Mouse (Mus musculus): ENCODE data around the gene Crb2.

Crb2 gene

DNA sequence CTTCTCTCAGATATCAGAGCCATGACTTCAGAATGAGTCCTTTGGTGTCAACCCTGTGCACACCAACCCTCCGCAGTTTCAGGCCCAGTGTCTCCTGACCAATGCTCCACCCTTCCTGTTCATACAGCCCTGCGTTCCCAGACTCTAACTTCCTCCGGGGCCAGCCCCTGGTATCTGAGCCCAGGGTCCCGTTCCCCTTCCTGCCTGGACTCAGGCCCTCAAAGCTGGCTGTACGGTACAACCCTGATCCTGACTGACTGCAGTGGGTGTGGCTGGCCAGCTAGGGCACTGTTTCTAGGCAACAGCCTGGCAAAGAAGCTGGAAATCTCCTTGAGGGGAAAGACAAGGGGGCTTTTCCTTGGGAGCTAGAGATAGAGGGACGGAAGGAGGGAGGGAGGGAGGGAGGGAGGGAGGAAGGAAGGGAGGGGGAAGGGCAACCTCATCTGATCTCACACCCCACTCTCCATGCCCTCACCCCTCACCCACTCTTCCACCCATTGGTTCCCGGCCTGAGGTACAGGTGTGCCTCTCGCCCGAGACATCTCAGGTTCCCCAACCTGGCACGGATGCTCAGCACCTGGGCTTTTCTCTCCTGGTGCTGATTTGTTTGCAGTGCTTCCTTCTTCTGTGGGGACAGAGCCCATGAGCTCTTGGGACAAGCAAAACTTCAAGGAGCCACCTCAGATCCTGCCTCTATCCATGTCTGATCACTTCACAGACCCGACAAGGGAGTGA is 9.9 kb upstream of the Crb2 start:
- DNase-seq (ENCODE audit: low read depth in 2 of 2, low spot score in 2 of 2): no peak

DNA sequence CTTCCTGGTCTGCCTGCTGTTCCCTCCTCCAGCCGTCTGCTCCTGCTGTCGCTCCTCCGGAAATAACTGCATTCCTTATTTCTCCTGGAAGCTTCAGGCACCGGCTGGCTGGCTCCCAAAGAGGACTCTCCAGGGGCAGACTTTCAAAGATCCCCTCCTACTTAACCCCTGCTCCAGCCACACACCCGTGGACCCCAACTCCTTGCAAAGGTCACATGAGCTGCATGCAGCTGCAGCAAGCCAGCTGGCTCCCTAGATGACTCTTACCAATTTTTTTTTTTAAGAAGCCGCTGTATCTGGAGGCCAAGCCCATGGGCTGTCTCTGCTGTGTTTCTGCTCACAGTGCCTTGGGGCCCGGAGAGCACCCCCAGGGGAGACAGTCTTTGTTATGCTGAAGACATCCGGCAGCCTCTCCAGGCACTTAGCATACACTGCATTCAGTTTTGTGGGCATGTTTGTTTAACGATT is 8.9 kb upstream of the Crb2 start:
- DNase-seq (ENCODE audit: low read depth in 2 of 2, low spot score in 2 of 2): no peak

DNA sequence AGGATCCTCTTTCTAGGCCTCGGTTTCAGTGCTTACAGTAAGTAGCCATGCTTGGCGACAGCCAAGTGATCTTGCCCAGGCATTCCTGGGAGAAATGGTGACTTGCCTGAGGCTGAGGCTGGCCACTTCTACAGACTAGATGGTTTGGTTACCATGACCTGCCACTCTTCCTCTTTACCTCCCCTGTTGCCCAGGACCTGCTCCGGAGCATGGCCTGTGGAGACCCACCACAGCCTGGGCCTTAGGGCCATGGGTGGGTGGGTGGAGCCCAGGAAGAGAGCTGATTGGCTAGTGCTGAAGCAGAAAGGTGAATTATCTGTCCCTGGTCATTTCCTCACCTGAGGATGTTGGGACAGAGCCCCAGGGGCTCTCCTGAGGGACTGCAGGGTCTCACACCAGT is 8.3 kb upstream of the Crb2 start:
- no peak for DNase-seq (ENCODE audit: low read depth in 2 of 2, low spot score in 2 of 2)

DNA sequence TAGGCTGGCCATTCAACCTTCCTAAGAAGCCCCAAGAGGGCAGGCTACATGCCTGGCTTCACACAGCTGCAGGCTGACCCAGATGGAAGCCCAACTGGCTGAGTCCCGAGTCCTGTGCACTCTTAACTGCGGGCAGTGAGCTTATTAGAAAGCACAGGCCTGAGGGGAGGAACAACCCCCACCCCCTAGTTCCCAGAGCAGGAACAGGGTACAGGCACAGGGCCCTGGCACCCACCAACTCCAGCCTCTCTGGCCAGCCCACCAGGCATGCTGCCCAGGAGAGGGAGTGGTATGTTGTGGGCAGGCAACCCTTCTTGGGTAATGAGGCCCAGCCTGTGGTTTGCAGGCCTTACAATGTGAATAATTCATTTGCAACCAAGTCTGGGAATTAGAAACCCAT is 7.1 kb upstream of the Crb2 start:
- no peak for DNase-seq (ENCODE audit: low read depth in 2 of 2, low spot score in 2 of 2)

DNA sequence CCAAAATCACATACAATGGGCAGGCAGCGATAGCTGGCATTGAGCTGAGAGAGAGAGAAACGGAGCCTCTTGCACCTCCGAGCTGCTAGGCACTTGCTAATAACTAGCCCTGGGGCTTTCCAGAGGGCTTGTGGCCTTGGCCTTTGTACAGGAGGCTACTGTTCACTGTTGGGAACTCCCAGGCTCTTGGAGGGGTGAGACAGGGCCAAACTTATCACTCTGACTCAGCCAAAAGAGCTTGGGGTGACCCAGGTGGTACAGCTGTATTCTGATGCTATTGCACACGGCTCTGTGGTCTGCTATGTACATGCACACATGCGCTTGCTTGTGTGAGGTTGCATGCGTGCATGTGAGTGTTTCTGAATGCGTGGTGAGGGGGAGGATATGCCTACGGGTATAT is 6.3 kb upstream of the Crb2 start:
- no peak for DNase-seq (ENCODE audit: low read depth in 2 of 2, low spot score in 2 of 2)

DNA sequence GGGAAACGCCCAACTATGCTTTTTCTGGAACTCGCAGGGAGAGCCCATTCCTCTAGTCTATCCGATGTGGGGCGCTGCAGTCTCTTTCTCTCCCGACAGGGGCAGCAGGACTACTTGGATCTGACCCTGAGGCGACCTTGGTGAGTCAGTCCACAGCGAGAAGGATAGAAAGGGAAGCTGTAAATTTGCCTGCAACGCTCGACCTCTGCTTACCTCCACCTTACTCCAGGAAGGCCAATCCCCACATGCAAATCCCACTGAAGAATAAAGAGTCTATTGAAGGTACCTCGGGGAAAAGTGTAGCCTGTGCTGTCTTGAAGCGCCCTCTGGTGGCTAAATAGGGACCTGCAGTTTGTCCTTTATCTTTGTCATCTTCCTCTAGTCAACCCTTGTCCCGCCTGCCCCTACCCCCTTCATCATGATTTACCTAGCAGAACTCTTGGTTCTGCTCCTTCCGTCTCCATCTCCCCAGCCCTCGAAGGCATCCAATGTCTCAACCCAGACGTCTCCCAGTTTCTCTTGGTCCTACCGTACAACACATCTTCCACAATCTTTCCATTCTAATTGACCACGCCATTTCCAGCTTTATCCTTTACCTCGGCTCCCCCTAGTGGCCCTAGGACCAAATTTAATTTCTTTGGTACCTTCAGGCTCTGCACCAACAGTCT is 4.3 kb upstream of the Crb2 start:
- peak; percentile 77 to 87 for DNase-seq (ENCODE audit: low read depth in 2 of 2, low spot score in 2 of 2)

DNA sequence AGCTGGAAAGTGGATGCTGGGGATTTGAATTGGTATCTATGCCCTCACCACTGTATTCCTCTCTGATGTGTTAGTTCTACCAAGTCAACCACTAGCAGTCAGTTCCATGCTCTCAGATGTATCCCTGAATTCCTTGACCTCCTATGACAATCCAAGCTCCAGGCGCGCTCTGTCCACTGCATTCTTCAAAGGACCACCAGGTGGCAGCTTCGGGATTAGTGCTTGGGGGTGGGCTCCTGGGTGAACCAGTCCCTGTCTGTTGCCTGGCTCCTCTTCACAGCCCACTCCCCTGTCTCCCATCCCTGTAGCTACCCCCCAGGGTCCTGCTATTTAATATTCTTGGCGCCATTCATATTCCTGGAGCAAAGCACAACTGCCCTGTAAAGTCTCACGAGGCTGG is 1.5 kb upstream of the Crb2 start:
- no peak for DNase-seq (ENCODE audit: low read depth in 2 of 2, low spot score in 2 of 2)

DNA sequence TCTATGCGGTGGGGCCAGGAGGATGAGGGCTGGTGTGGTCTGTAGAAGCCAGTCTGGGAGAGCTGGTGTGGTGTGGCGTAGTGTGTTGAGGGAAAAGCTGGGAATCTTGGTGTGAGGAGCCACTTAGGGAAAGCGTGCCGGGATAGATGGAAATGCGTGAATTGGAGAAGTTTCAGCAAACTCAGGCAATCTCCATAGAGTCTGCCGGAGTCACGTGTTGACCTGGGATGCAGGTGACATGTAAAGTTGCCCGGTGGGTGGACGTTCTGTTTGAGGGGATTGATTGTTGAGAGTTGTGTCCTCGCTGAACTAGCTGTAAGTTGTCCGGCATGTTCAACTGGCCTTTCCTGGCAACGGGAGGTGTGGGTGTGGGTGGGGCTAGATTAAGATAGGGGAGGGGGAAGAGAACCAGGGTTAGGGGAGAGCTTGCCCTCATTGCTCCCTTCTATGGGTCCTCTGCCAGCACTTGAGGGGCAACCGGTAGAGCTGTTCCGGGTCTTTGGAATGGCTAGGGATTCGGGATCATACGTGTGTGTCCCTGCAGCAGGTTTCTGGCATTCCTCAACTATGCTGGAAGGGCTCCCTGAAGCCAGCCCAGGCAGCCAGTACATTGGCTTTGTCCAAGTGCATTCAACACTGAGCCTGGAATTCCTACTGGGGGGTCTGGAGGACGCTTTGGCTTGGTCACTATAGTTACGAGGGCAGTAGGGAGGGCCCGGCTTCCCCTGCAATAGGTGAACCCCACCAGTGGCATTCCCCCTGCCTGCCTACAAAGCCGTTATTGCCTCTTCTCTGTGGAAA is 762 bp downstream of the Crb2 start:
- DNase-seq (ENCODE audit: low read depth in 2 of 2, low spot score in 2 of 2): no peak

DNA sequence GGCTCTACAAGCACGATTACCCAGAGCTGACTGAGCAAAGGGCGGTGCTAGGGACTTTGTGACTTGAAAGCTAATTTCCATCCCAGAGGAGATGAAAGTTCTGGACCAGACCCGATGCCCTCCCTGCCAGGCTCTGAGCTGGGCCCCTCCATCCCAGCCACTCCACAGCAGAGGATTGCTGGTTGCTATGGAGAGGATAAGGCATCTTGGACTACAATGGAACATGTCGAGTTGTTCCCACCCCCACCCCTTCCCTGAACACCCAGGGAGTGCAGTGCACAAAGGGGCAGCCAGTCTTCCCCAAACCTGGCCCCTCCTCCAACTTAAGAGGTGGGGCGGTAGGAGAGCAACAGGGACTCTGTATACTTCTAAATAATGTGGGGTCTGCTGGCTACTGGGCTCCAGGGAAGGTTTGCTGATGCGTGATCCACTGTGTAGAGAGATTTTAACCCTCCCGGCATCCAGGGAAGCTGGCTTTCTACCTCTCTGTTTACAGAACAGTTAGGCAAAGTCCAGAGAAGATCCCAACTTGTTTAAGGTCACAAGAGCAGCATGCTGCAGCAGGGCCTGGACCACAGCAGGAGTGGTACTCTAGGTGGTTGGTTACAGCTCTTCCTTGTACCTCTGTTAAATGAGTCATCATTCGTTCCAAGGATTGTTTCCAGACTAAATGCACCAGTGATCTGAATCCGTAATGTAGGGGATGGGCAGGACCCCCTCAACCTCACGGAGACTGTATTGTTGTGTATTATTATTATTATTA is 2.1 kb downstream of the Crb2 start:
- no peak for DNase-seq (ENCODE audit: low read depth in 2 of 2, low spot score in 2 of 2)

DNA sequence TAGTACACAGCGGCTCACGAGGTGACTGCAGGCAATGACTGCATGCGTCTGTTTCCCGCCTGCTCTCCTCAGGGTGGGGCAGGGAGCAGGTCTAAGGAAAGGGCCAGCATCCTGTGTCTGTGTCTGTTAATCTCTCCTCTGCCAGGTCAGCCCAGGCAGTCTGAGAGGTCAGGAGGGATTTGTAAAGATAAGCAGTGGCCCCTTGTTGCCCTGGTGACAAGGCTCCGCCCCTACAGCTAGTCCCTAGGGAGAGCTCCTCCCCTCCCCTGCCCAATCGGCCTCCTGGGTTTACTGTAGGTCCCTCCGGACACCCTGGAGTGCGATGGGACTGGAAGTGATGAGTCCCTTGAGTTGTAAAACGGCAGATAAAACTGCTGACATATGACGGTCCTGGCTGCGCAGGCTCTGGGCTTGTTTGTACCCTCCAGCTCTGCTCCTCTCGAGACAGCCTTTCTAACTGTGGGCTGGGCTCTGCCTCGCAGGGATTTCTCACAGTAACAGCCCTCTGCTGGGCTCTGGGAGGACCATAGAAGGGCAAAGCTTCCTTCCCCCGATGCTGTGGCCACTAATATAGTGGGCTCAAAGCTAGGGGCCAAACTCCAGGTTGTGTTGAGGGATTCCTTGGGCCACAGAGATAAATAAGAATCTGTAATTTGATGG is 4.4 kb downstream of the Crb2 start:
- no peak for DNase-seq (ENCODE audit: low read depth in 2 of 2, low spot score in 2 of 2)

DNA sequence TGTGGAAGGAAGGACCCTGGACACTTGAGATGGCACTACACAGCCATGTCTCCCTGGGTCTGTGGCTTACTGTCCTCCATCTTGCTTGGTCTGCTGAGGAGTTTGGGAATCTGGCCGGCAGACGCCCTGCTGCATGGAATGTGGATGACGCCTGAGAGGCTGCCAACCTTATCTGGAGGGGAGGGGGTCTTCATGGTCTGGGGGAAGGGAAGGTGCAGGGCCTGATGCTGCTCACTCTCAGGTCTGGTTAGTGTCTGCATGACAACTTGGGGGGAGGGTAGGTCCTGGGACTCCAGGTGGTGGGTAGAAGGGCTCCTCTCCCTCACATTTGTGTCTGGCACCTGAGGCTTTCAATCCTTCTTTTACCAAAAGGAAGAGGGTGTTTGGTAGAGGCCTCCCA is 5.4 kb downstream of the Crb2 start:
- DNase-seq (ENCODE audit: low read depth in 2 of 2, low spot score in 2 of 2): no peak

DNA sequence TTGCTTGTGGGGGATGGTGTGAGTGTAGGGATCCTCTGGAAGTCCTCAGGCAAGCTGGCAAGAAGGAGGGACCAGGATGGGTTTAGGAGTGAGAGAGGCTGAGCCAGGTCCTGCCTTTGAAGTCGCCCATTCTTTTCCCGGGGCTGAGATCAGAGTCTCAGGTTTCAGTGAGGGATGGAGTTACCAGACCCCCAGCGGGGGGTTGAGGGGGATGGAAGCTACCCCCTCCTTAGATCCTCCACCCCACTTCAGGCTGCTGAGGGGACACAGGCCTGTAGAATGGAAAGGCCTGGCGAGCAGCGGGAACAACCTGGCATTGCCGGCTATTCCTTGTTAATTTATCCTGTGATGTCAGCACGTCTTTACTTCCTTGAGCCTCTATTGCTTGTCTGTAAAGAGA is 6.0 kb downstream of the Crb2 start:
- no peak for DNase-seq (ENCODE audit: low read depth in 2 of 2, low spot score in 2 of 2)

DNA sequence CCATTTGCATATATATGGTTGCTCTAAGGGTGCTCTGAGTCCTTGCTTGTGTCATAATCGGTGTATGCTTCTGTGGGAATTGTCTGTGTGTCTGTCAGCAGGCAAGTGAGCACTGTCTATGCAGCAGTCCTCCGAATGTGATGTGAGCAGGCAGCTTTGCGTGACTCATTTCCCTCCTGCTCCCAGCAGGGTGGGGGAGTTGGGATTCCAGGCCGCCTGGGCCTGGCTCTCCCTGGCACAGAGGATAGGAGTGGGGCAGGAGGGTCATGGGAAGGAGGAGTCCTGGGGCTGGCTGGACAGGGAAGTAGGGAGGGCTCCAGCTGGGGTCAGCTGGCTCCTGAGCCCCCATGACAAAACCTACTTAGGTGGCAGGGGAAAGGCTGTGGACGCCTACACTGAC is 8.4 kb downstream of the Crb2 start:
- DNase-seq (ENCODE audit: low read depth in 2 of 2, low spot score in 2 of 2): no peak

DNA sequence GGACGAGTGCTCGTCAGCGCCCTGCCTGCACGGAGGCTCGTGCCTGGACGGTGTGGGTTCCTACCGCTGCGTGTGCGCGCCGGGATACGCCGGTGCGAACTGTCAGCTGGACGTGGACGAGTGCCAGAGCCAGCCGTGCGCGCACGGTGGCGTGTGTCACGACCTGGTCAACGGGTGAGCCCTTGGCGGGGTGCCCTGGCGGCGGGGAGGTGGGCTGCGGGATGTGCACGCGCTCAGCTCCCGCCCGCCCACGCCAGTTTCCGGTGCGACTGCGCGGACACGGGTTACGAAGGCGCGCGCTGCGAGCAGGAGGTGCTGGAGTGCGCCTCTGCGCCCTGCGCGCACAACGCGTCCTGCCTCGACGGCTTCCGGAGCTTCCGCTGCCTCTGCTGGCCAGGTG is 10.4 kb downstream of the Crb2 start:
- no peak for DNase-seq (ENCODE audit: low read depth in 2 of 2, low spot score in 2 of 2)

DNA sequence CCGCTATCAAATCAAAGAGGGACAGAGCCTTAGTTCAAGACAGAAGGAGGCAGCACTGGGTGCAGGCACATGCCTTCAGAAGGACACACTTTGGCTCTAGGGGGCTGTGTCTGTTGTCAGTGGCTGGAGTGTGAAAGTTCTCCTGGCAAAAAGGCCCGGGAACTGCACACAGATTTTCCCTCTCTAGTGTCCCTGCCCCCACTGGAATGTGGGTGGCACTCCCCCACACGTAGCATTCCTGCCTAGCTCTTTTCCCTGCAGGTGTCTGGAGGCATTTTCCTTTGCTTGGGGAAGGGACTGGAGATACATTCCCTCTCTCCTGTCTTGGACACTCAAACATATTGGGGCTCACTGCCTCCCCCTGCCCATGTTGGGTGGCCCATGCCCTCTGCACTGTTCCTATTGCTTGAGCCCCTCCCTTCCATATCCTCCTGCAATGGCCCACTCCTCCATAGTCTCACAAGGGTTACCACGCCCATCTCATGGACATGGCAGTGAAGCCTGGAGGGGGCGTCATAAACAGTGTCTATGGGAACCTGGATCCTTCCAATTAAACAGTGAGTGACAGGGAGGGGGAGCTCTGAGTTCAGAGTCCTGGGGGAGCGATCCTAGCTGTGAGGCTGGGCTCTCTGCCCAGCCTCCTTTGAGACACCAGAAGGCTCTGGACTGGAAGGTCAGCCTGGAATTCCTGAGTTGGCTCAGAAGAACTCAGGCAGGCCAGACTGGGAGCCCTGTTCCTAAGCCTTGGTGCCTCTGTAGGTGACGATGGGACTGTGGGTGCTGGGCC is 12.3 kb downstream of the Crb2 start:
- no peak for DNase-seq (ENCODE audit: low read depth in 2 of 2, low spot score in 2 of 2)

DNA sequence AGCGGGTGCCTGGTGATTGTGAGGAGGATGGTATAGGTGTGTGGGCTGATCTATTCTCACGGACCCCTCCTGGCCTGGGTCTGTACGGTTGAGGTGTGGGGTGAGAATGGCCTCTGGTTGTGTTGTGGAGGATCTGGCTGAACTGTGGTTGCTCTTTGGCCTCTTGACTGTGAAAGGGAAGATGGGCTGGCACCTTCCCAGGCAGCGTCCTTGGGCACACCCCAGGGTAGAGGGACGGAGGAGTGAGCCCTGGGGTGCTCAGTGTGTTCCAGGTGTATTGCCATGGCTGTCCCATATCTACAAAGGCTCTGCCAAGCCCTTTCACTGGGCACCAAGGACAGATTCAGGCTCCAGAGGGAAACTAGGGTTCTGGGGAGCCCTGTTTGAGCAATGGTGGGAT is 13.0 kb downstream of the Crb2 start:
- DNase-seq (ENCODE audit: low read depth in 2 of 2, low spot score in 2 of 2): no peak

DNA sequence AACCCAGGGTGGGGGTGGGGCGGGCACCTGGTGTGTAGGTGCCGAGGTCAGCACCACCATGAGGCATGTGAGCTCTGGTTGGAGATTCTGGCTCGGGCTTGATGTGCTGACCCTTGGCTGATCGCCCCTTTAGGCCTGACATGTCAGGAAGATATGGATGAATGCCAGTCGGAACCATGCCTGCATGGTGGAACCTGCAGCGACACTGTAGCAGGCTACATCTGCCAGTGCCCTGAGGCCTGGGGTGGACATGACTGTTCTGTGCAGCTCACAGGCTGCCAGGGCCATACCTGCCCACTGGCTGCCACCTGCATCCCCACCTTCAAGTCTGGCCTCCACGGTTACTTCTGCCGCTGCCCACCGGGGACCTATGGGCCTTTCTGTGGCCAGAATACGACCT is 13.9 kb downstream of the Crb2 start:
- DNase-seq (ENCODE audit: low read depth in 2 of 2, low spot score in 2 of 2): no peak

DNA sequence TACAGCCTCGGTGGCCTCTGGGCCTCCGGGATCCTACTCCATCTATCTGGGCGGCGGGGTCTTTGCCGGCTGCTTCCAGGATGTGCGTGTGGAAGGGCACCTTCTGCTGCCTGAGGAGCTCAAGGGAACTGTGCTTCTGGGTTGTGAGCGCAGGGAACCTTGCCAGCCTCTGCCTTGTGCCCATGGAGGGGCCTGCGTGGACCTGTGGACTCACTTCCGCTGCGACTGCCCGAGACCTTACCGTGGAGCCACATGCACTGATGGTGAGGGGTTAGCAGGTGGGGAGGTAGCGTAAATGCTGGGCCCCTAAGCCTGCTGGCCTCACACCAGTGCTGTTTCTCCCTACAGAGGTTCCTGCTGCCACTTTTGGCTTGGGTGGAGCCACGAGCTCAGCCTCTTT is 14.7 kb downstream of the Crb2 start:
- no peak for DNase-seq (ENCODE audit: low read depth in 2 of 2, low spot score in 2 of 2)

DNA sequence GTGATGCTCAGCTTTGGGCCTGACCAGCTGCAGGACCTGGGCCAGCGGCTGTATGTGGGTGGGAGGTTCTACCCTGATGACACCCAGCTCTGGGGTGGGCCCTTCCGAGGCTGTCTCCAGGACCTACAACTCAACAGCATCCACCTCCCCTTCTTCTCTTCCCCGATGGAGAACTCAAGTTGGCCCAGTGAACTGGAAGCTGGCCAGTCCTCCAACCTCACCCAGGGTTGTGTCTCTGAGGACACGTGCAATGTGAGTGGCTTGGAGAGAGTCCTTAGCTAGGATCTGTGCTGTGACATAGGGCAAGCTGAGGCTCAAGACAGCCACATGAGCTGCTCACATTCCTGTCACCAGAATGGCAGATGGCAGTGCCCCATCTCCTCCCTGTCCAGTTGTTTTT is 15.3 kb downstream of the Crb2 start:
- DNase-seq (ENCODE audit: low read depth in 2 of 2, low spot score in 2 of 2): no peak

DNA sequence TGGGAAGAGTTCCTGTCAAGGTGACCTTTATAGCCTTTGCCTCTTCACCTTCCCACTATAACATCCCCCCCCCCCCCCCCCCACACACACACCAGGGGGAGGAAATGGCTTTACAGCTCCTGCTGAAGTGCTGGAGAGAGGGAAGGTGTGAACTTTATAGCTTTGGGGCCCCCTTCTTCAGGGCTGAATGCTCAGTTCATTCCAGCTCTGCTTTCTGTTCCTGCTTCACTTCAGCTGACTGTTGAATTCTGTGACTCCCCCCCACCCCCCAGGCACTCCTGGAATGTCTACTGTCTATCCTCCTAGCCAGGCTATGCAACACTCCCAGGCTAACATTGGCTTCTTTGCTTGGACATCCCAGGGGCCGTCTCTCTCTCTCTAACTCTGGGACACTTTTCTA is 20.0 kb downstream of the Crb2 start:
- no peak for DNase-seq (ENCODE audit: low read depth in 2 of 2, low spot score in 2 of 2)
